Mouse (Mus musculus): ENCODE measurements around the gene Mea1. TPM values are rescaled to one million over a fixed set of nuclear protein-coding genes. Genes with fewer than 3 reads are reported as not detected.

Gene Mea1
- polyA plus RNA-seq (2014; fragmentation: Nextera tagmentation; extraction: Ambion mirVana), result 152 and 162 TPM in 2 replicates

- ATAC-seq (ENCODE audit: insufficient number of reproducible peaks, insufficient read depth, low FRiP score, low read depth), result no peak
- Histone ChIP-seq H3K27me3 (ENCODE audit: control insufficient read depth, insufficient read depth, low read length) (no peaks in the 10 kb centered on the region), H3K4me1 (ENCODE audit: control insufficient read depth, insufficient read depth, low read length) (peaks cover 35% of the 10 kb centered on the region), H3K4me3 (ENCODE audit: low read depth, low read length) (peak within 1 kb of the TSS; percentile 89), H3K4me2 (replicated peaks; ENCODE audit: low read depth, low read length) (peak within 1 kb of the TSS; percentile 53), H3K36me3 (ENCODE audit: control insufficient read depth, insufficient read depth, low read length) (peaks cover 36% of the 10 kb centered on the region), H3K9ac (replicated peaks; ENCODE audit: low read depth, low read length) (peak within 1 kb of the TSS; percentile 64), H3K9me3 (ENCODE audit: control insufficient read depth, low read depth, low read length) (no peaks in the 10 kb centered on the region), H3K27ac (ENCODE audit: low read length) (no peak within 1 kb of the TSS)
- WGBS, result 87% methylated on average over 8 of the region's 9 CpGs
Measured at GRCm38 (mm10) chr17:46678416-46678815, at the start of gene Mea1. Mea1 (plus strand) TSS chr17:46678793.

GRCm38 (mm10) chr17:46629685-46630441, 48.7 kb upstream of the Mea1 start:
- Histone ChIP-seq H3K27me3 (ENCODE audit: control insufficient read depth, insufficient read depth, low read length) (no peaks in the 10 kb centered on the region), H3K4me2 (replicated peaks; ENCODE audit: low read depth, low read length) (peak overlapping the region; percentile 62), H3K27ac (ENCODE audit: low read length) (peak overlapping the region; percentile 99), H3K4me1 (ENCODE audit: control insufficient read depth, insufficient read depth, low read length) (peaks cover 35% of the 10 kb centered on the region), H3K36me3 (ENCODE audit: control insufficient read depth, insufficient read depth, low read length) (peaks cover 10% of the 10 kb centered on the region; the same call in 1 of the 2 replicates), H3K4me3 (ENCODE audit: low read depth, low read length) (peak overlapping the region; percentile 94), H3K9me3 (ENCODE audit: control insufficient read depth, low read depth, low read length) (no peaks in the 10 kb centered on the region), H3K9ac (replicated peaks; ENCODE audit: low read depth, low read length) (peak overlapping the region; percentile 97)
- ATAC-seq (ENCODE audit: insufficient number of reproducible peaks, insufficient read depth, low FRiP score, low read depth), result peak; percentile 86
- 3% methylated on average over 12 of the region's 12 CpGs for WGBS

DNA sequence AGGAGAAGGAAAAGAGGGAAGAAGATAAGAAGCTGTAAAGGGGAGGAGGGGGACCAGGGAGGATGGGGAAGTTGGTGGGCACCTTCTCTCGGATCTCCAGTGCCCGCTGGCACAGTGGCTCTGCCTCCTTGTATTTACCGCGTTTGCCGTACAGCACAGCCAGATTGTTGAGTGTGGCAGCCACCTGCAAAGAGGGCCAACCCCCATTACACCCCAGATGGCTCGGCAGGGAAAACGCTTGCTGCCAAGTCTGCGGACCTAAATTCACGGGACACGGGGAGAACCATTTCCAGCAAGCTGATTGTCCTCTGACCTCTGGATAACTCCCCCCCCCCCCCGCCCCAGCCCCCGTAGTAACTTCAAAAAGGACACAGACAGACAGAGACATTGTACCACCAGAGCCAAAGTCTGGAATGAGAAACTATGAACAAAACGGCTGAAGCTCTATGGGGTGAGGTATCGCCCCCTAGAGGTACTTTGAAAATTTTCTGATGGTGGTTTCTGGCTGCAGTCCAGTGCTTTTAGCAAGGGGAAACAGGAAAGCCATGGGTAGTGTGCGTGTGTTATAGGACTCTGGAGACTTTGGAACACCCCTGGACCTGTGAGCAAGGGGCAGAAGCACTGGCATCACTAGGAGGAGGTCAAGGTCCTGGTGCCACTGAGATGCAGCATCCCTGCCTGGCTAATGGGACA, 41.6 kb upstream of the Mea1 start:
- no peak overlapping the region for H3K4me3 ChIP-seq (ENCODE audit: low read depth, low read length)
- H3K27me3 ChIP-seq (ENCODE audit: control insufficient read depth, insufficient read depth, low read length), result no peaks in the 10 kb centered on the region
- 0 out of 2 replicates have a peak, but pooled peaks cover 2% of the 10 kb centered on the region for H3K4me1 ChIP-seq (ENCODE audit: control insufficient read depth, insufficient read depth, low read length)
- H3K4me2 ChIP-seq (replicated peaks; ENCODE audit: low read depth, low read length), result no peak overlapping the region
- no peak overlapping the region for H3K9ac ChIP-seq (replicated peaks; ENCODE audit: low read depth, low read length)
- WGBS, result 23% methylated on average over 15 of the region's 15 CpGs
- peaks cover 18% of the 10 kb centered on the region for H3K36me3 ChIP-seq (ENCODE audit: control insufficient read depth, insufficient read depth, low read length)
- no peak for ATAC-seq (ENCODE audit: insufficient number of reproducible peaks, insufficient read depth, low FRiP score, low read depth)
- no peak overlapping the region for H3K27ac ChIP-seq (ENCODE audit: low read length)
- no peaks in the 10 kb centered on the region for H3K9me3 ChIP-seq (ENCODE audit: control insufficient read depth, low read depth, low read length)

GRCm38 (mm10) chr17:46639929-46640328, 38.7 kb upstream of the Mea1 start:
- Histone ChIP-seq H3K9me3 (ENCODE audit: control insufficient read depth, low read depth, low read length) (no peaks in the 10 kb centered on the region), H3K4me1 (ENCODE audit: control insufficient read depth, insufficient read depth, low read length) (peaks cover 10% of the 10 kb centered on the region), H3K36me3 (ENCODE audit: control insufficient read depth, insufficient read depth, low read length) (peaks cover 16% of the 10 kb centered on the region), H3K27me3 (ENCODE audit: control insufficient read depth, insufficient read depth, low read length) (no peaks in the 10 kb centered on the region), H3K4me2 (replicated peaks; ENCODE audit: low read depth, low read length) (no peak overlapping the region), H3K27ac (ENCODE audit: low read length) (no peak overlapping the region), H3K9ac (replicated peaks; ENCODE audit: low read depth, low read length) (no peak overlapping the region), H3K4me3 (ENCODE audit: low read depth, low read length) (no peak overlapping the region)
- WGBS, result 77% methylated on average over 9 of the region's 9 CpGs
- no peak for ATAC-seq (ENCODE audit: insufficient number of reproducible peaks, insufficient read depth, low FRiP score, low read depth)

- H3K27me3 ChIP-seq (ENCODE audit: control insufficient read depth, insufficient read depth, low read length), result no peaks in the 10 kb centered on the region
- H3K36me3 ChIP-seq (ENCODE audit: control insufficient read depth, insufficient read depth, low read length), result peaks cover 11% of the 10 kb centered on the region
- peaks cover 20% of the 10 kb centered on the region for H3K4me1 ChIP-seq (ENCODE audit: control insufficient read depth, insufficient read depth, low read length)
- H3K4me2 ChIP-seq (replicated peaks; ENCODE audit: low read depth, low read length), result no peak overlapping the region
- no peak overlapping the region for H3K4me3 ChIP-seq (ENCODE audit: low read depth, low read length)
- H3K27ac ChIP-seq (ENCODE audit: low read length), result no peak overlapping the region
- no peak overlapping the region for H3K9ac ChIP-seq (replicated peaks; ENCODE audit: low read depth, low read length)
- H3K9me3 ChIP-seq (ENCODE audit: control insufficient read depth, low read depth, low read length), result no peaks in the 10 kb centered on the region
- 86% methylated on average over 17 of the region's 17 CpGs for WGBS
- ATAC-seq (ENCODE audit: insufficient number of reproducible peaks, insufficient read depth, low FRiP score, low read depth), result no peak
Measured at GRCm38 (mm10) chr17:46642060-46642459, 36.5 kb upstream of the Mea1 start.

GRCm38 (mm10) chr17:46644152-46644805, 34.3 kb upstream of the Mea1 start:
- Histone ChIP-seq H3K4me3 (ENCODE audit: low read depth, low read length) (peak overlapping the region; percentile 74), H3K27ac (ENCODE audit: low read length) (peak overlapping the region; percentile 84; the same call in 1 of the 2 replicates), H3K36me3 (ENCODE audit: control insufficient read depth, insufficient read depth, low read length) (peaks cover 18% of the 10 kb centered on the region), H3K27me3 (ENCODE audit: control insufficient read depth, insufficient read depth, low read length) (no peaks in the 10 kb centered on the region), H3K4me2 (replicated peaks; ENCODE audit: low read depth, low read length) (peak overlapping the region; percentile 94), H3K9me3 (ENCODE audit: control insufficient read depth, low read depth, low read length) (no peaks in the 10 kb centered on the region), H3K9ac (replicated peaks; ENCODE audit: low read depth, low read length) (no peak overlapping the region), H3K4me1 (ENCODE audit: control insufficient read depth, insufficient read depth, low read length) (peaks cover 20% of the 10 kb centered on the region)
- WGBS, result 84% methylated on average over 12 of the region's 12 CpGs
- no peak for ATAC-seq (ENCODE audit: insufficient number of reproducible peaks, insufficient read depth, low FRiP score, low read depth)

GRCm38 (mm10) chr17:46644916-46645475, 33.6 kb upstream of the Mea1 start:
- Histone ChIP-seq H3K4me3 (ENCODE audit: low read depth, low read length) (peak overlapping the region; percentile 74), H3K9ac (replicated peaks; ENCODE audit: low read depth, low read length) (peak overlapping the region; percentile 53), H3K36me3 (ENCODE audit: control insufficient read depth, insufficient read depth, low read length) (peaks cover 18% of the 10 kb centered on the region), H3K4me2 (replicated peaks; ENCODE audit: low read depth, low read length) (peak overlapping the region; percentile 94), H3K27ac (ENCODE audit: low read length) (peak overlapping the region; percentile 84), H3K9me3 (ENCODE audit: control insufficient read depth, low read depth, low read length) (no peaks in the 10 kb centered on the region), H3K4me1 (ENCODE audit: control insufficient read depth, insufficient read depth, low read length) (peaks cover 26% of the 10 kb centered on the region), H3K27me3 (ENCODE audit: control insufficient read depth, insufficient read depth, low read length) (no peaks in the 10 kb centered on the region)
- WGBS, result 10% methylated on average over 11 of the region's 11 CpGs
- ATAC-seq (ENCODE audit: insufficient number of reproducible peaks, insufficient read depth, low FRiP score, low read depth), result peak; percentile 48
